Mouse (Mus musculus) intestine, embryonic 16.5 days (tissue): ENCODE measurements around the gene Utp11. TPM values are rescaled to one million over a fixed set of nuclear protein-coding genes. Genes with fewer than 3 reads are reported as not detected.
"Not testable (repeated sequence)": the region's sequence is repeated elsewhere in the genome, so short reads cannot be mapped to it uniquely, and the experiment has no call there.

ENCODE experiments used
- ATAC-seq: fragments of 200-750 bp; cut with Nextera tagmentation; 2 replicates; pipeline ENCODE4 v1.8.0; 2017; ENCODE audit warnings: moderate TSS enrichment, moderate library complexity
- H3K27ac ChIP-seq: fragments of 300-500 bp; sonication (generic); 2 replicates; pipeline ENCODE4 v1.5.1; 2014; ENCODE audit warnings: mild to moderate bottlenecking, low read length
- H3K27me3 ChIP-seq: fragments of 300-500 bp; sonication (generic); replicated peaks from 2 replicates; pipeline ENCODE4 v1.6.1; 2014; ENCODE audit warnings: low read length, control low read depth, mixed read lengths; ENCODE audit not compliant: control insufficient read depth, insufficient read depth
- H3K36me3 ChIP-seq: fragments of 300-500 bp; sonication (generic); 2 replicates; pipeline ENCODE4 v1.6.1; 2014; ENCODE audit warnings: low read length, control low read depth; ENCODE audit not compliant: control insufficient read depth, insufficient read depth
- H3K4me1 ChIP-seq: fragments of 300-500 bp; sonication (generic); 2 replicates; pipeline ENCODE4 v1.6.1; 2014; ENCODE audit warnings: low read length, control low read depth, mixed read lengths; ENCODE audit not compliant: control insufficient read depth, insufficient read depth
- H3K4me2 ChIP-seq: fragments of 300-500 bp; sonication (generic); 2 replicates; pipeline ENCODE4 v1.6.1; 2014; ENCODE audit warnings: low read depth, low read length, control low read depth
- H3K4me3 ChIP-seq: fragments of 300-500 bp; sonication (generic); 2 replicates; pipeline ENCODE4 v1.5.1; 2014; ENCODE audit warnings: mild to moderate bottlenecking, low read length
- H3K9ac ChIP-seq: fragments of 300-500 bp; sonication (generic); 2 replicates; pipeline ENCODE4 v1.6.1; 2014; ENCODE audit warnings: low read depth, low read length
- H3K9me3 ChIP-seq: fragments of 300-500 bp; sonication (generic); 2 replicates; pipeline ENCODE4 v1.6.1; 2016; ENCODE audit warnings: low read length, control low read depth; ENCODE audit not compliant: control insufficient read depth
- WGBS: fragments of 180-500 bp; shearing (Covaris S2); extraction: QIAGEN DNeasy Blood & Tissue Kit; methylation state at CpG from one replicate; pipeline ENCODE4 v1.1.7; 2014; 5-methylcytosine and 5-hydroxymethylcytosine counted together
- polyA plus RNA-seq: library from polyadenylated mRNA; unstranded; fragments of >200 nt; fragmentation: Nextera tagmentation; extraction: Ambion mirVana; gene quantifications from 2 replicates; pipeline ENCODE4 v1.2.1, GENCODE M21; 2015

The Utp11 gene
- polyA plus RNA-seq, 1 experiment from 2014 or later = 58.6 TPM

- Histone ChIP-seq H3K9ac (peak within 1 kb of the TSS; percentile 93), H3K27me3 (no peaks in the 10 kb centered on the region), H3K4me2 (peak within 1 kb of the TSS; percentile 94), H3K4me3 (peak within 1 kb of the TSS; percentile 95), H3K27ac (peak within 1 kb of the TSS; percentile 70), H3K9me3 (no peaks in the 10 kb centered on the region), H3K4me1 (peaks cover 19% of the 10 kb centered on the region), H3K36me3 (peaks cover 16% of the 10 kb centered on the region)
- under 1% methylated on average over 57 of the region's 57 CpGs for WGBS
- peak; percentile 91 for ATAC-seq
These were observed 21.4 kb upstream of the Utp11 start, which contains the start of gene Sf3a3 for GRCm38 (mm10) chr4:124714545-124715481. Sf3a3 (plus strand) TSS chr4:124714776.

- not testable (repeated sequence) for ATAC-seq, H3K27ac ChIP-seq, H3K4me2 ChIP-seq, H3K4me3 ChIP-seq, H3K27me3 ChIP-seq, H3K9ac ChIP-seq, H3K36me3 ChIP-seq, H3K9me3 ChIP-seq
- WGBS = 71% methylated on average over 5 of the region's 5 CpGs
- H3K4me1 ChIP-seq = peaks cover 26% of the 10 kb centered on the region
These were observed 20.4 kb upstream of the Utp11 start for GRCm38 (mm10) chr4:124713850-124714249.

- no peak for ATAC-seq
- Histone ChIP-seq H3K9ac (no peak overlapping the region), H3K27ac (no peak overlapping the region)
These were observed 19.2 kb upstream of the Utp11 start for GRCm38 (mm10) chr4:124712618-124713017.

GRCm38 (mm10) chr4:124710776-124711291, 17.4 kb upstream of the Utp11 start:
- Histone ChIP-seq H3K27me3 (no peaks in the 10 kb centered on the region), H3K4me1 (peaks cover 27% of the 10 kb centered on the region), H3K4me2 (0 out of 2 replicates have a peak overlapping the region, but pooled peaks have one; percentile 67), H3K9me3 (no peaks in the 10 kb centered on the region), H3K4me3 (no peak overlapping the region), H3K36me3 (0 out of 2 replicates have a peak, but pooled peaks cover under 1% of the 10 kb centered on the region), H3K27ac (no peak overlapping the region), H3K9ac (no peak overlapping the region)
- 8% methylated on average over 5 of the region's 5 CpGs for WGBS
- ATAC-seq = no peak

More at GRCm38 (mm10) chr4:124712618-124713017, 19.2 kb upstream of the Utp11 start:
- Histone ChIP-seq H3K4me3 (no peak overlapping the region), H3K36me3 (peaks cover 5% of the 10 kb centered on the region; the same call in 1 of the 2 replicates), H3K4me1 (peaks cover 32% of the 10 kb centered on the region), H3K27me3 (no peaks in the 10 kb centered on the region), H3K9me3 (no peaks in the 10 kb centered on the region), H3K4me2 (no peak overlapping the region)
- 83% methylated on average over 6 of the region's 6 CpGs for WGBS

- H3K4me3 ChIP-seq = peak overlapping the region; percentile 27
- no peak for ATAC-seq
- peak overlapping the region; percentile 98 for H3K27ac ChIP-seq
- peak overlapping the region; percentile 67 for H3K4me2 ChIP-seq
- WGBS = 4% methylated on average over 18 of the region's 18 CpGs
- no peaks in the 10 kb centered on the region for H3K27me3 ChIP-seq
- no peaks in the 10 kb centered on the region for H3K36me3 ChIP-seq
- peak overlapping the region; percentile 67 for H3K9ac ChIP-seq
- peaks cover 30% of the 10 kb centered on the region for H3K4me1 ChIP-seq
- no peaks in the 10 kb centered on the region for H3K9me3 ChIP-seq
These were observed 16.6 kb upstream of the Utp11 start for GRCm38 (mm10) chr4:124709961-124710446.

GRCm38 (mm10) chr4:124708518-124709477, 15.4 kb upstream of the Utp11 start:
- Histone ChIP-seq H3K36me3 (no peaks in the 10 kb centered on the region), H3K27me3 (no peaks in the 10 kb centered on the region), H3K9me3 (no peaks in the 10 kb centered on the region), H3K9ac (peak overlapping the region; percentile 67), H3K27ac (peak overlapping the region; percentile 98), H3K4me2 (peak overlapping the region; percentile 67), H3K4me3 (peak overlapping the region; percentile 49), H3K4me1 (peaks cover 39% of the 10 kb centered on the region)
- 1% methylated on average over 41 of the region's 41 CpGs for WGBS
- peak; percentile 92 for ATAC-seq

GRCm38 (mm10) chr4:124708200-124708517, 14.8 kb upstream of the Utp11 start:
- ATAC-seq, H3K9me3 ChIP-seq, H3K36me3 ChIP-seq, H3K27me3 ChIP-seq: not testable (repeated sequence)
- Histone ChIP-seq H3K27ac (peak overlapping the region; percentile 98), H3K4me3 (peak overlapping the region; percentile 49), H3K4me1 (peaks cover 45% of the 10 kb centered on the region), H3K9ac (peak overlapping the region; percentile 67; the same call in 1 of the 2 replicates), H3K4me2 (peak overlapping the region; percentile 67)
- WGBS = 18% methylated on average over 1 of the region's 1 CpGs

GRCm38 (mm10) chr4:124707381-124708199, 14.2 kb upstream of the Utp11 start:
- H3K27me3 ChIP-seq, H3K9me3 ChIP-seq, H3K9ac ChIP-seq, ATAC-seq, H3K4me3 ChIP-seq, H3K36me3 ChIP-seq, H3K4me2 ChIP-seq: not testable (repeated sequence)
- WGBS = 87% methylated on average over 25 of the region's 25 CpGs
- Histone ChIP-seq H3K4me1 (peaks cover 47% of the 10 kb centered on the region), H3K27ac (peak overlapping the region; percentile 41; the same call in 1 of the 2 replicates)
